Mouse (Mus musculus) heart, postnatal 0 days (tissue): ENCODE measurements at regions not wholly inside any gene's neighbourhood (a gene's known extent, or its start where the extent isn't known, plus 50 kb on each side); places are given as distances from the start of the nearest gene placed in this dataset.

Source experiments
- CTCF ChIP-seq: IDR thresholded peaks from 2 replicates; pipeline ENCODE4 v1.5.1; 2016; ENCODE audit warnings: antibody characterized with exemption, control low read depth, low read depth
- EP300 ChIP-seq: IDR thresholded peaks from 2 replicates; pipeline ENCODE4 v1.6.1; 2016; ENCODE audit warnings: antibody characterized with exemption, low read depth

GRCm38 (mm10) chr3:156070257-156070656 is 491.3 kb upstream of the Negr1 start:
- no peak for TF ChIP-seq CTCF
- no peak for TF ChIP-seq EP300
